Mouse (Mus musculus) right cerebral cortex, postnatal 25 days (tissue): ENCODE data around the gene Bbx.

ENCODE experiments used
- DNase-seq: peaks from one replicate; pipeline ENCODE4 v3.0.0; 2022

Gene Bbx

GRCm38 (mm10) chr16:50224946-50225345 lies 207.2 kb downstream of the Bbx start:
- no peak for DNase-seq

GRCm38 (mm10) chr16:50220734-50221501 lies 211.3 kb downstream of the Bbx start:
- DNase-seq: peak; percentile 26

- no peak for DNase-seq
Measured at GRCm38 (mm10) chr16:50217084-50217483, 215.1 kb downstream of the Bbx start.

- no peak for DNase-seq
Measured at GRCm38 (mm10) chr16:50211727-50212126, 220.5 kb downstream of the Bbx start.

- no peak for DNase-seq
Measured at GRCm38 (mm10) chr16:50211231-50211630, 221.0 kb downstream of the Bbx start.

GRCm38 (mm10) chr16:50210742-50211141 lies 221.4 kb downstream of the Bbx start:
- no peak for DNase-seq

- DNase-seq: no peak
Measured at GRCm38 (mm10) chr16:50204944-50205343, 227.2 kb downstream of the Bbx start.

GRCm38 (mm10) chr16:50201546-50202151 lies 230.5 kb downstream of the Bbx start:
- DNase-seq: no peak

GRCm38 (mm10) chr16:50200214-50200613 lies 232.0 kb downstream of the Bbx start:
- DNase-seq: no peak

- DNase-seq: no peak
Measured at GRCm38 (mm10) chr16:50196118-50196517, 236.1 kb downstream of the Bbx start.

GRCm38 (mm10) chr16:50192626-50193025 lies 239.6 kb downstream of the Bbx start:
- DNase-seq: no peak

- DNase-seq: no peak
Measured at GRCm38 (mm10) chr16:50189108-50189507, 243.1 kb downstream of the Bbx start.

GRCm38 (mm10) chr16:50186604-50187003 lies 245.6 kb downstream of the Bbx start:
- no peak for DNase-seq

GRCm38 (mm10) chr16:50185041-50185440 lies 247.1 kb downstream of the Bbx start:
- no peak for DNase-seq

GRCm38 (mm10) chr16:50182988-50183387 lies 249.2 kb downstream of the Bbx start:
- no peak for DNase-seq

GRCm38 (mm10) chr16:50182561-50182960 lies 249.6 kb downstream of the Bbx start:
- no peak for DNase-seq

GRCm38 (mm10) chr16:50172760-50173159 lies 259.4 kb downstream of the Bbx start:
- DNase-seq: no peak

GRCm38 (mm10) chr16:50170812-50171211 lies 261.4 kb downstream of the Bbx start:
- no peak for DNase-seq

GRCm38 (mm10) chr16:50167983-50168299 lies 264.2 kb downstream of the Bbx start:
- DNase-seq: no peak

- no peak for DNase-seq
Measured at GRCm38 (mm10) chr16:50167231-50167982, 264.8 kb downstream of the Bbx start.

- no peak for DNase-seq
Measured at GRCm38 (mm10) chr16:50160418-50161271, 271.5 kb downstream of the Bbx start.

GRCm38 (mm10) chr16:50158546-50158945 lies 273.6 kb downstream of the Bbx start:
- DNase-seq: no peak

- no peak for DNase-seq
Measured at GRCm38 (mm10) chr16:50149606-50150005, 282.6 kb downstream of the Bbx start.
